Mouse (Mus musculus) megakaryocyte-erythroid progenitor cell, adult 5-6 weeks (primary cell): ENCODE data around the gene Smtnl2. TPM values are rescaled to one million over a fixed set of nuclear protein-coding genes. Genes with fewer than 3 reads are reported as not detected.

Source experiments
- ATAC-seq: replicated peaks from 2 replicates; pipeline ENCODE4 v1.8.0; 2016; ENCODE audit warnings: mild to moderate bottlenecking, inconsistent platforms; ENCODE audit not compliant: severe bottlenecking, poor library complexity, low FRiP score, low TSS enrichment
- total RNA-seq, 2 experiments: library from RNA; stranded (forward) in 1 of 2; stranded (reverse) in 1 of 2; fragments of 200-1000, 215-1000 nt in 1 of 2; fragments of >200 nt in 1 of 2; fragmentation: Nextera tagmentation in 1 of 2; gene quantifications; 2 replicates each; pipeline ENCODE4 v1.2.3; 2014 to 2017

Smtnl2 gene
- total RNA-seq, 2 experiments from 2014 or later: 0.50 TPM; not detected in 1

GRCm38 (mm10) chr11:72407081-72407480, 4.4 kb downstream of the Smtnl2 start:
- no peak for ATAC-seq

DNA sequence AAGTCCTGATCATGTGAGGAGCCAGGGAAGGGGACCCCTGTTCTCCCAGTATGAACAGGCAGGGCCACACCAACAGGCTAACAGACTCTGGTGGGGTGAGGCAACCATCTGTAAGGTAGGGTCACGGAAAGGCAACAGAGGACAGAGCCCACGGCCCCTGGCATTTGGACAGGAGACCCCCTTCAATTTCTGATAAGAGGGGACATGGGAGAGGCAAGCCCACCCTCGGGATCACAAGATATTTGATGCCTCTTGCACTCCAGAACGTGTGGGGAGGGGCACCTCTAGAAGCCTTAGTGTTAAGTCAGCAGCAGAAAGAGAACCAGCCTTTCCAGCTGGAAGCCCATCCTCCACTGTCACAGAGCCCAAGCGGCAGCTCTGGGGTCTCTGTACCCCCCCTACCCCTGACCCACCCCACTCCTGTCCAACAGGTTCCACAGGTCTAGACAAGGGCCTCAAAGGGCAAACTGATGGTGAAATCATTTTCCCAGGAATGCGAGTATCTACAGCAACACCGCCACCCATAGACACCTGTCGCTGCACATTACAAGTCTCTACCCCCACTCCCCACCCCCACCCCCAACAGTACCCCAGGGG, 5.3 kb downstream of the Smtnl2 start:
- ATAC-seq: no peak

- ATAC-seq: no peak
Observed at GRCm38 (mm10) chr11:72405532-72405931, 6.0 kb downstream of the Smtnl2 start.

- ATAC-seq: no peak
Observed at GRCm38 (mm10) chr11:72402969-72403368, 8.5 kb downstream of the Smtnl2 start.

DNA sequence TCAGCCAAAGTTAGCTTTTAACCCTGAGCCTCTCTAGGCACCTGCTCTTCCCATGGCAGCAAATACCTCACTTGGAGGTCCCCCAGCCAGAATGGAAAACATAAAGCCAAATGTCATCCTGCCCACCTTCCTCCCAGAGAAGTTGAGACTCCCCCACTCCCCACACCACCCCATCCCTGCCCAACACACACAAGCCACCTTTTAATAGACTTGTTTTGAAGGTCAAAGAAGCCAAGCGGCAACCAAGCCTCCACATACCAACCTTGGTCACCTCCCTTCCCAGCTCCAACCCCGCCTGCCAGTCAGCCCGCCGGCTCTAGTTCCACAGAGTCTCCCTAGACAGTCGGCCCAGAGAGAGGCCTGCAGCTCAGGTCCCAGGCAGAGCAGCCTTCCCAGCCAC, 9.5 kb downstream of the Smtnl2 start:
- no peak for ATAC-seq

DNA sequence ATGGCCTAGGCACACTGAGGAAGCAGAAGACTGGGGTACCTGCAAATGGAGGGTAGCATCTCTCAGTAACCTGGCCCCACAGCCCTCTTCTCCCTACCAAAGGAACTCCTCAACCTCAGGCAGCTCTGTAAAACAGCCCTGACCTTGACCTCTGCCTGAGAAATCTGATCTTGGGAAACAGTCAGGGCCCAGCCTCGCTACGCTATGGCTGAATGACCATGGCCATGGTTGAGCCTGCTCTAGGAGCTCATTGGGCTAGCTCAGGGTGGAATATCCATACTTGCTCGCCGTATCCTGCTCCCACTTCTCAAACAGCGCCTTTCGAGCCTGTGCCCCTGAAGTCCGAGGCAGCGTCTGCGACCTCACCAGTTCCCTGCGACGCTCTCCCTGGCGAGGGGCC, 10.4 kb downstream of the Smtnl2 start:
- no peak for ATAC-seq

DNA sequence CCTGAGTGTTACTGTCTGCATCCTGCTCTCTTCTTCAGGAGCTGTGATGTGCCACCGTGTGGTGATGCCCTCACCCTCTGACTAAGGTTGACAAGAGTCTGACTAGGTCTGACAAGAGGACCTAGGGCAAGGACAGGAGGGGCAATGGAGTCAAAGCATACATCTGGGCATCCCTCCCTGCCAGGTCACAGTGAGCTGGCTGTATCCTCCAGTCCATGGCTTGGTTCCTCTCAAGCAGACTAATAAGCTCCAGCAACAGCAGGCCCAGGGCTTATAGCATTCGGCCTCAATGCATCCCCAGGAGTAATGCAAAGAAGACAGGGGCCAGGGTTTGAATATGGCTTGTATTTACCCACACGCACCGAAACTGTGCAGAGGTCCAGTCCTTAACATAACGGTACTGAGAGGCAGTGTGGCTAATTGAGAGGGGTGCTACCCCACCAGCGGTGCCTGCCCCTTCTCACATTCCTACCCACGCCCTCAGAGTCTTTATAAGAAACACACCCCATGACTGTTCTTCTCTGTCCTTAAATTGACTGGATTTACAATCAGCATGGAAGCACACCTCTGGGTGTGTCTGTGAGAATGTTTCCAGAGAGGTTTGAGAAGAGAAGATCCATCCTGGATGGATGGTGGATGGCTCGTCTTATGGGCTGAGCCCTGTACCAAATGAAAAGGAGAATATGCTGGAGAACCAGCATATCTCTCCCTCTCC, 13.5 kb downstream of the Smtnl2 start:
- no peak for ATAC-seq

DNA sequence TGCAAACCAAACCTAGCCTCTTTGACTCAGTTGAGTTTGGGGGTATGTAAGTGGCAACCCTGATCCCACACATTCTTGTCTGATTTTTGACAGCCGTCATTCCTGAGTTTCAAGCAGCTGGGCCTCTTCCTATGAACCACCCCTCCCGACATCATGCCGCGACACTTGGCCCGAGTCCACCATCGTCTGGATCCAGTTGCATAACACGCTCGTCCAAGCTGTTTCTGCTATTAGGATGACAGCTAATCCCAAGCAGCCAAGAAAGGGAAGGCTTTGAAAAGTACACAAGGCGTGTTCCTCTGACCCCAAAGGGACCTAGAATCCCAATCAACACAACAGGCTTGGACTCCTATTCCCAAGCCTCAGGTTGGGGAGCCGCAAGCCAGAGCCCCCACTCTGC, 14.4 kb downstream of the Smtnl2 start:
- no peak for ATAC-seq

- ATAC-seq: no peak
Observed at GRCm38 (mm10) chr11:72396621-72397020, 14.9 kb downstream of the Smtnl2 start.

GRCm38 (mm10) chr11:72395652-72396051, 15.9 kb downstream of the Smtnl2 start:
- ATAC-seq: no peak

GRCm38 (mm10) chr11:72394694-72395093, 16.8 kb downstream of the Smtnl2 start:
- ATAC-seq: 0 out of 2 replicates have a peak, but pooled peaks have one; percentile 29

- no peak for ATAC-seq
Observed at GRCm38 (mm10) chr11:72393669-72394068, 17.8 kb downstream of the Smtnl2 start.

DNA sequence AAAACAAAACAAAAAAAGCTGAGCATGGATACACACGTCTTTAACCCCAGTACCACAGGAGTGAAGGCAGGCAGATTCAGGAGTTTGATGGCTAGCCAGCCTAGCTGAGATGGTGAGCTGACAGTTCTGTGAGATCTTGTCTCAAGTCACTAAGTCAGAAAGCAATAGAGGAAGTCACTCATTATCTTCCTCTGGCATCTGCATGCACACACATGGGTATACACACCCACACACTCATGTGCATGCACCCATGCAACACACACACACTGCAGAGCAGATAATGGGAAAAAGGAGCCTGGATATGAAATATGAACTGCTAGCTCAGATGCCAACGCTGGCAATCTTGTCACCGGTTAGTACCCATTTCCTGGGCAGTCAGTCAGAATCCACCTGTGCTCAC, 18.3 kb downstream of the Smtnl2 start:
- ATAC-seq: no peak

DNA sequence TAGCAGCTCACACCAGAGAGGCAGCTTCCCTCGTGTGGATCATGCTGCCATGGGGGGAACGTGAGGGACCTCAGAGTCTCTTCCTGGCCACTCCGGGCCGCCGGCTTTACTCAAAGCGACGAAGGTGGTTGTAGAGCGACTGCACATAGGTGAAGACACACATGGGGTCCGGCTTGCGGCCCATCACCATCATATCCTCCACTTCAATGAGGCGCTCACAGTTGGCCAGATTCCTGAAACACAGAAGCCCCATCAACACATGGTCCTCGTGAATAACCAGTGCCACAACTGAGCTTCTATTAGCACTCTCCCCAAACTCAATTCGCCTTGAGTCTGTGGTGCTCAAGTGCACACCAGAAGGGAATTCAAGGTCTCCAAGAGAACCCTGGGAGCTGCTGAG, 20.3 kb downstream of the Smtnl2 start:
- ATAC-seq: no peak

DNA sequence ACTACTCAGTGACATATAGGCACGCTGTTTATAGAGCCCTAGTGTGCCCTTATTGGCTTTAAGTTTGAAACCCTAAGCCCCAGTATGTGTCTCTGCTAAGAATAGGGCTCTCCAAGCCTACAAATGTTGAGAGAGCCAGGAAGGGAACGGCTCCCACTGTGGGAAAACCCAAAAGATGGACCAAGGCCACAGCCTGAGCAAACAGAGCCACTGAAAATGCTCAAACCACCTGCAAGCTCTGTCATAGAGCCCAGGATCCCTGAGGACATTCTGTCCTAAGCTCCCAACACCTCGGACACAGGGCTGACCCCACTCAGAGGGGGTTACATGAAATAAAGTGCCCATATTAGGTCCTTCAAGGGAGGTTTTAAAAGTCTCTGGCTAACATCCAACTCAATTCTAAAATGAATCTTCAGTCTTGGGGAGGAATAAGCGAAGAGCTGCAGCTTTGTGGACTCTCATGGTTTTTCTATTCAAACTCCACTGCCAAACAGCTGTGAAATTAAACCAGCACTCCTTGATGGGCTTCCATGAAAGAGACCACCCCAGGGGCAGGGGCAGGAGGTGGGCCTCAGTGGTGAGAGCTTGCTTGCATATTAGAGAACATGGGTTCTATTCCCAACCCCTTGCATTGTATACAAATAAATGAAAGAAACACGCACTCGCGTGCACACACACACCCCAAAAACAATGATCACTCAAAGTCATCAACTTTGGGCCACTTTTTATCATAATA, 21.9 kb downstream of the Smtnl2 start:
- ATAC-seq: no peak

DNA sequence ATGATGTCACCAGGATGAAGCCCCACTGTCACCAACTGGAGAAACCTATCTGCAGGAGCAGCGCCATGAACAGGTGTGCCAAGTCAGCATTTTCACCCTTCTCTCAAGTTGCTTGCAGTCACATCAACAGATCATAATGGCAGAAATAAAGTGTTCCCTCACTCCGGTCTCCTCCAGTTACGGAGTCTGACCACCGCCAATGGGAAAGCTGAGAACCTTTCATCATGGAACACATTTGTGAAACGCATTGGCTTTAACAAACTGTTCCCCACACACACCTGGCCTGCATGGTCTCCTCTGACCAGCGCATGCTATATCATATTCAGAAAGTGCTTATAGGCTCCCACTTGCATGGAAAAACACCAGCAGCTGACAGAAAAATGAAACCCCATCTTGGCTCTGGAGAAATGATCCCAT, 23.4 kb downstream of the Smtnl2 start:
- no peak for ATAC-seq

DNA sequence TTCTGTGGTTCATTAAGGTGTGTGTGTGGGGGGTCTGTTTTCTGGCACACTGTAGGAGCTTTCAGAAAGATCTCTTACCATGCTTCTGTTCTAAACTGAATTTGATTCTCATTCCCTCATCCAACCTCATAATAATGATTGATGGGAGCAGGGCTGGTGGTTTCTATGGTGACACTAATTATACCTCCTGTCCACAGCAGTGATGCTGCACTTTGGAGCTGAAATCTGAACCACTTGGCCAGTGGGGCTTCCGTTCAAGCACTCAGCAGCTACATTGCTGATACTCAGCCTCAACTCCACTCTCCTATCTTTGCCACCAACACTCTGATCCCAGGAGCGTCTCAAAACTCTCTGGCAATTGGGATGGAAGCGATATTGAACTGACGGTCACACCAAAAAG, 32.2 kb downstream of the Smtnl2 start:
- no peak for ATAC-seq

- ATAC-seq: no peak
Observed at GRCm38 (mm10) chr11:72378222-72378621, 33.3 kb downstream of the Smtnl2 start.

DNA sequence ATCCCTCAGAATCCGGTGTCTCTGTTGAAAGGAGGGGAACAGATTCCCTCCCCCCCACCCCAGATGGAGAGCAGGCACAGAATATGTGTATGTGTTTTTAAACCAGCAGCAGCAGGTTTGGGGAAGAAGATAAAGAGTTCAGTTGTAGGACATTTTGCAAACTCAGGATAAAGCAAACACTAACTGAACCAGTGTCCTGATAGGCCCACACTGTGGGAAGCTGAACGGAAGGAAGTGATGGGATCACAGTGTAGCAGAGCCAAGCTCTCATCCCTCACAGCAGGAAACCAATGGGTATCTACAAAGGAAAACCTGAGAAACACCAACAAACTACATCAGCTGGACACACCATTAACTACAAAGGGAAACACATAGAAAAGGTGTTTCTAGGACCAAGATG, 35.0 kb downstream of the Smtnl2 start:
- ATAC-seq: no peak

GRCm38 (mm10) chr11:72369904-72370672, 41.4 kb downstream of the Smtnl2 start:
- no peak for ATAC-seq
